Mouse (Mus musculus) cerebellum, adult 2 months (tissue): ENCODE results near the gene Cdc42ep2. TPM values are rescaled to one million over a fixed set of nuclear protein-coding genes. Genes with fewer than 3 reads are reported as not detected.

ENCODE experiments used
- DNase-seq, 2 experiments: peaks; one replicate each; pipeline ENCODE4 v3.0.0; 2021
- H3K27ac ChIP-seq: fragments of 200-500 bp; 2 replicates; pipeline ENCODE4 v1.5.1; 2012; ENCODE audit warnings: low read length, control low read depth, inconsistent platforms; ENCODE audit not compliant: insufficient read depth
- H3K27me3 ChIP-seq: fragments of 200-500 bp; 2 replicates; pipeline ENCODE4 v1.6.1; 2012; ENCODE audit warnings: inconsistent platforms, mild to moderate bottlenecking, low read length, moderate library complexity; ENCODE audit not compliant: control insufficient read depth, insufficient read depth
- H3K4me1 ChIP-seq: fragments of 200-500 bp; 2 replicates; pipeline ENCODE4 v1.6.1; 2011; ENCODE audit warnings: low read length; ENCODE audit not compliant: control insufficient read depth, insufficient read depth
- H3K4me3 ChIP-seq: fragments of 200-500 bp; replicated peaks from 2 replicates; pipeline ENCODE3; 2011; ENCODE audit warnings: mild to moderate bottlenecking, low read depth, low read length, control low read depth; ENCODE audit not compliant: insufficient read depth
- CTCF ChIP-seq: fragments of 200-500 bp; IDR thresholded peaks from 2 replicates; pipeline ENCODE4 v1.5.1; 2011; ENCODE audit warnings: low read depth, mild to moderate bottlenecking, control low read depth, low read length, moderate library complexity, borderline replicate concordance; ENCODE audit not compliant: insufficient read depth
- POLR2A ChIP-seq: fragments of 200-500 bp; IDR thresholded peaks from 2 replicates; pipeline ENCODE4 v1.6.1; 2011; ENCODE audit warnings: low read length, control low read depth, borderline replicate concordance; ENCODE audit not compliant: insufficient read depth
- WGBS: fragments of 180-500 bp; shearing (Covaris S2); methylation state at CpG from one replicate; pipeline ENCODE4 v1.1.7; 2018; 5-methylcytosine and 5-hydroxymethylcytosine counted together
- polyA plus RNA-seq: library from polyadenylated mRNA; depleted of rRNA; stranded (reverse); fragments of >200 nt; gene quantifications from 2 replicates; pipeline ENCODE4 v1.2.3, GENCODE M21; 2012

The Cdc42ep2 gene
- polyA plus RNA-seq, 1 experiment = 25.2 TPM

- Histone ChIP-seq H3K4me3 (no peak overlapping the region), H3K4me1 (no peaks in the 10 kb centered on the region), H3K27me3 (no peaks in the 10 kb centered on the region), H3K27ac (no peak overlapping the region)
- 94% methylated on average over 11 of the region's 11 CpGs for WGBS
- TF ChIP-seq CTCF (no peak), POLR2A (no peak)
- DNase-seq = no peak
Observed at GRCm38 (mm10) chr19:5950218-5950617, 25.6 kb upstream of the Cdc42ep2 start.

- Histone ChIP-seq H3K27ac (peak overlapping the region; percentile 32; the same call in 1 of the 2 replicates), H3K27me3 (no peaks in the 10 kb centered on the region), H3K4me1 (no peaks in the 10 kb centered on the region; the same call in 1 of the 2 replicates), H3K4me3 (no peak overlapping the region)
- no peak for DNase-seq
- TF ChIP-seq CTCF (no peak), POLR2A (no peak)
- WGBS = 73% methylated on average over 8 of the region's 8 CpGs
Observed at GRCm38 (mm10) chr19:5945891-5946290, 21.3 kb upstream of the Cdc42ep2 start.

- no peak overlapping the region for H3K27ac ChIP-seq
- 83% methylated on average over 7 of the region's 7 CpGs for WGBS
- no peak for TF ChIP-seq POLR2A
- no peak for TF ChIP-seq CTCF
Observed at GRCm38 (mm10) chr19:5945027-5945426, 20.4 kb upstream of the Cdc42ep2 start.

GRCm38 (mm10) chr19:5944145-5944544 lies 19.5 kb upstream of the Cdc42ep2 start:
- TF ChIP-seq POLR2A (no peak), CTCF (no peak)
- Histone ChIP-seq H3K4me3 (no peak overlapping the region), H3K27ac (no peak overlapping the region; the same call in 1 of the 2 replicates), H3K27me3 (no peaks in the 10 kb centered on the region), H3K4me1 (peaks cover 14% of the 10 kb centered on the region)
- 63% methylated on average over 8 of the region's 8 CpGs for WGBS
- no peak for DNase-seq

More at GRCm38 (mm10) chr19:5945027-5945426, 20.4 kb upstream of the Cdc42ep2 start:
- Histone ChIP-seq H3K27me3 (no peaks in the 10 kb centered on the region), H3K4me1 (peaks cover 5% of the 10 kb centered on the region), H3K4me3 (no peak overlapping the region)
- no peak for DNase-seq

GRCm38 (mm10) chr19:5943404-5943803 lies 18.8 kb upstream of the Cdc42ep2 start:
- Histone ChIP-seq H3K4me1 (peaks cover 14% of the 10 kb centered on the region), H3K27ac (no peak overlapping the region), H3K4me3 (no peak overlapping the region), H3K27me3 (no peaks in the 10 kb centered on the region)
- WGBS = 90% methylated on average over 15 of the region's 15 CpGs
- TF ChIP-seq POLR2A (no peak), CTCF (no peak)
- no peak for DNase-seq

DNA sequence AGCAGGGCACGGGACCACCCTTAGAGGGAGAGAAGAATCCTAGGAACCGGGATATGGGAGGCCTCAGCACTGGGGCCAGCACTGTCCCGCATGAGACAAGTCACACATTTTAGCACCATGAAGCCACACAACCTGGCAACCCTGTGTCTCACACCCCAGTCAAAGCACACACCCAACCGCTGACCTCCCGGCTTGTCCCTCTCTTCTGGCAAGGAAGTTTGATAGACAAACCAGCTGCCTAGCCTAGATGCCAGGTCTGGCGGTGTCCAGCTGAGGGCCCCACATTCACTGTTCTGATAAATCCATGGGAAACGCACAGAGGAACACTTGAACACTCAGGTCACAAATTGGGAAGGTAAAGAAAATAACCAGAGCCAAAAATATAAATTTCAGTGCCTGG lies 18.0 kb upstream of the Cdc42ep2 start:
- H3K27ac ChIP-seq = no peak overlapping the region
- TF ChIP-seq POLR2A (no peak), CTCF (no peak)
- 58% methylated on average over 7 of the region's 7 CpGs for WGBS
- H3K27me3 ChIP-seq = no peaks in the 10 kb centered on the region
- H3K4me3 ChIP-seq = no peak overlapping the region
- peaks cover 22% of the 10 kb centered on the region for H3K4me1 ChIP-seq
- no peak for DNase-seq

GRCm38 (mm10) chr19:5940656-5941055 lies 16.0 kb upstream of the Cdc42ep2 start:
- Histone ChIP-seq H3K4me1 (peaks cover 28% of the 10 kb centered on the region), H3K27me3 (no peaks in the 10 kb centered on the region), H3K4me3 (no peak overlapping the region), H3K27ac (peak overlapping the region; percentile 92)
- TF ChIP-seq CTCF = no peak
- no peak for TF ChIP-seq POLR2A
- 19% methylated on average over 10 of the region's 10 CpGs for WGBS
- peak; percentile 38 to 54 for DNase-seq

GRCm38 (mm10) chr19:5940173-5940572 lies 15.6 kb upstream of the Cdc42ep2 start:
- peak overlapping the region; percentile 92 for H3K27ac ChIP-seq
- DNase-seq = peak; percentile 87 to 92
- peaks cover 28% of the 10 kb centered on the region for H3K4me1 ChIP-seq
- H3K27me3 ChIP-seq = no peaks in the 10 kb centered on the region
- no peak overlapping the region for H3K4me3 ChIP-seq
- WGBS = 4% methylated on average over 4 of the region's 4 CpGs
- TF ChIP-seq POLR2A = 0 out of 2 replicates have a peak, but pooled peaks have one; percentile 18
- TF ChIP-seq CTCF = no peak
